Mouse (Mus musculus) CH12F3 (cell line): ENCODE data around the gene Gtf2ird1.
"Not testable (repeated sequence)": the region's sequence is repeated elsewhere in the genome, so short reads cannot be mapped to it uniquely, and the experiment has no call there.

Experiments
- in situ Hi-C: fragments of 300-500 bp; cut with MboI; formaldehyde crosslinking; loops from 2 replicates; pipeline ENCODE4 v1.14.3; 2020; ENCODE audit warnings: low sequenced_read_pairs

Gene Gtf2ird1

DNA sequence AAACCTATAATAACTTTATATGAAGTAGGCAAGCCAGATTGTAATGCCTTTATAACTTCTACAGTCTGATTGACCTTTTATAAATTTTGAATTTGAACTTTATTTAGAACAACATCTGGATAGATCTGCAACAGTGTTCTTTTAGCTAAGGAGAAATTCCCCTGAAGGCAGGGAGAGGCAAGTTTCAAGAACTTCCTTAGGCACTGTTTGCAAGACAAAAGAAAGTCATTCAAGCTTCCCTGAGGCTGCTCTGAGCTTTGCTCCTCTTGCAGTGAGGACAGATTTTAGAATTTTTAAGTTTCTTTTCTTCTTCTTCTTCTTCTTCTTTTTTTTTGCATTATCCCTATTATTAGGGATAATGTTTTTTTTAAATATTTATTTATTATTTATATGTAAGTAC lies 22.4 kb upstream of the Gtf2ird1 start:
- in situ Hi-C loops, result not testable (repeated sequence)

DNA sequence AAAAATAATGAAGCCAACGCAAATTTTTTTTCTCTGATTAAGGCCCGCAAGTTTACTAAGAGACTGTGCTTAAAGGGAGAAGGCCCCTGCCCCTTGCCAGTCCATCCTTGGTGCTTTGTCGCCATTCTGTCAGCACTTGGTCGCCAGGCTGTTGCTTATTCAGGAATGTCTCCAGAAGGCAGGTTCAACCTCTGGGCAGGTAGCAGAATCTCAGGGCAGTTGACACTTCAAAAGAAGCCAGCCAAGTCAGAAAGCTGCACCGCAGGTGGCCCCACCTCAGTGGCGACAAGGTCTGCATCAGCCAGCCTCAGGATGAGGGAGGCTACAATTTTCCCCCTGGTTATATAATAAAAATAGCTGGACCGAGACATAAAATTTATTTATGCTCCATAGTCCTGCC lies 19.2 kb upstream of the Gtf2ird1 start:
- in situ Hi-C loops, result not testable (repeated sequence)

DNA sequence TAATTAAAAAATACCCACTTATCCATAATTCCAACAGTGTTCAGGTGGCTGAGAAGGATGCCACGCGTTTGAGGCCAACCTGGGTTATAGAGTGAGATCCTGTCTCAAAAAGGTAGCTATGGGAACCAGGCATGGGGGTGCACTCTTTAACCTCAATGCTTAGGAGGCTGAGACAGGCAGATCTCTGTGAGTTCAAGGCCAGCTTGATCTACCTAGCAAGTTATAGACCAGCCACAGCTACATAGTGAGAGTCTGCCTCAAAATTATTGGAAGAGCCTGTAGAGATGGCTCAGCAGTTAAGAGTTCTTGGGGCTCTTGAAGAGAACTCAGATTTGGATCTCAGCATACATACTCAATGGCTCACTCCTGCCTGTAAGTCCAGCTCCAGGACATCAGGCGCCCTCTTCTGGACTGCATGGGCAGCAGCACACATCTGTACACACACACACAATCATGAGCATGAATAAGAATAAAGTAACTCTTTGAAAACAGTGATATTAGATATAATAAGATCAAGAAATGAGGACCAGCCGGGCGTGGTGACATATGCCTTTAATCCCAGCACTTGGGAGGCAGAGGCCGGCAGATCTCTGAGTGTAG lies 18.6 kb upstream of the Gtf2ird1 start:
- in situ Hi-C loops, result no loop called here

DNA sequence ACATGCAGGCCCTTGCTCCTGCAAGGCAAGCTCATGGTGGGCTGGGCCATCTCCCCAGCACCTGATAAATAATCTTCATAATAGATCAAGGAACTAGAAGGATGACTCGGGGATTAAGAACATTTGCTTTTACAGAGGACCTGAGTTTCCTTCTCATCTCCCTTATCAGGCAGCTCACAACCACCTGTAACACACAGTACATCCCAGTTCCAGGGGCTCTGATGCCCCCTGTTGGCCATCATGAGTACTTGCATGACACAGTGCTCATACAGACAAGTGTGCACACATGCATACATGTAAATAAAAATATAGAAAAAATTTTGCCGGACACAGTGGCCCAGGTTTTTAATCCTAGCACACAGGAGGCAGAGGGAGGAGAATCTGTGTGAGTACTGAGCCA lies 17.4 kb upstream of the Gtf2ird1 start:
- in situ Hi-C loops, result loop anchor here (5.0 kb wide), 1 partner anchor 87 kb away; no protein-coding TSS in a partner anchor

DNA sequence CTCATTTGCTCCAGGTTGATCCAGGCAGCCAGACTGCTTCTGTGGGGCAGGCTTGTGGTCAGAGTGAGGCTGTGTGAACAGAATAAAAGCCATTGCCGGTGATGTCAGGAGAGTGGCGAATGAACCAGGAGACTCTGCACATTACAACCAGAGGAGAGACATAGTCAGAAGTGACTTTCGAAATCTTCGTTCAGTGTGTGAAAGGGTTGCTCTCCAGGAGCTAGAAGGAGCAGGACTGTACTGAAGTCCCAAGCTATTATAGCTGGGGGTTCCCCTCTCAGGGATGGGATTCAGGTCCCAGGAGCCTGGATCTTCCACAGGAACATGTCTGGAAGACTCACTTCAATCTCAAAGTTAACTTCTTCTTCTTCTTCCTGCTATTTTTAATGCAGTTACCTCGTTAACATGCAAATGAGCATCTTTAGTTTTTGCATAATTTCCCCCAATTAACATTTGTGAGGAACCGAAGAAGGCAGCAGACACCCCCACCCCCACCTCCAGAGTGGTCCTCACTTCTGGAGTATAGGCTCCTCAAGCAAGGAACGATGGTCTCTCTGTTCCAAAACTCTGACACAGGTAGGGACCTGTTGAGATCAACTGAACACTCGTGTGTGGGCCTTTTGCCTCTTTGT lies 14.1 kb upstream of the Gtf2ird1 start:
- in situ Hi-C loops, result loop anchor here (5.0 kb wide), 1 partner anchor 83 kb away; no protein-coding TSS in a partner anchor

GRCm38 (mm10) chr5:134469559-134470150 lies 13.1 kb upstream of the Gtf2ird1 start:
- in situ Hi-C loops, result loop anchor here (5.0 kb wide), 1 partner anchor 82 kb away; no protein-coding TSS in a partner anchor

- in situ Hi-C loops, result no loop called here
These were observed 11.7 kb upstream of the Gtf2ird1 start for GRCm38 (mm10) chr5:134468158-134468765.

DNA sequence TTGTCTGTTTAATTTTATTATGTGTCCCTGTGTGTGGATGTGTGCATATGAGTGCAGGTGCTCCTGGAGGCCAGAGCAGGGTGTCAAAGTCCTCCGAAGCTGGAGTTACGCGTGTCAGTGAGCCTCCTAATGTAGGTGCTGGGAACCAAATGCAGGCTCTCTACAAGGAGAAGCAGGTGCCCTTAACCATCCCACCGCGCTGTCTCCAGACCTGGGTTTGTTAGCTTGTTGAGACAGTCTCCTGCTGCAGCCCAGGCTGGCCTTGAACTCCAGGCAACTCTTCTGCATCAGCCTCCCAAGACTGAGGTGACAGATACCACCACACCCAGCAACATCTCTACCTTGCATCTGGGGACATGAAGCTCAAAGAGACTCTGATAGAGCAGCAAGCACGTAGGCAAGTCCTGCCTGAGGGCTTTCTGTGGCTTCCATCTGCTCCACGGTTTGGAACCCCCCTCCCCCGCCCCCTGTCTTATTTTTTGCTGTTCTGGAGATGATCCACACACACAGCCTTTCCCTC lies 10.6 kb upstream of the Gtf2ird1 start:
- in situ Hi-C loops, result no loop called here

GRCm38 (mm10) chr5:134466296-134467029 lies 9.9 kb upstream of the Gtf2ird1 start:
- in situ Hi-C loops, result no loop called here

- in situ Hi-C loops, result no loop called here
These were observed 8.7 kb upstream of the Gtf2ird1 start for GRCm38 (mm10) chr5:134465197-134465596.

DNA sequence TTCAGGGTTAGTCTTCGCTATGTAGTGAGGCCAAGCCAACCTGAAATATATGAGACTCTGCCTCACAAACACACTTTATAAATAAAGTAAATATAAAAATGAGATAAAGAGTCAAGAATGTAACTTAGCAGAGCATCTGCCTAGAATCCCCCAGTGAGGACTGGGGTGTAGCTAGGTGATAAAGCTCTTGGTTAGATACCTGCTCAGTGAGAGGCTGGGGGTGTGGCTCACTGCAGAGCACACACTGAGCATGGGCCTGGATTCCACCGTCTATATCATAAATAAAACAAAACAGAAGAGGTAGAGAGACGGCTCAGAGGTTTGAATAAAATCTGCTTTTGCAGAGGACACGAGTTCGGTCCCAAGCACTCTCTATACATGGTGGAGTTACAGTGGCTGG lies 7.7 kb upstream of the Gtf2ird1 start:
- in situ Hi-C loops, result no loop called here

GRCm38 (mm10) chr5:134462731-134463130 lies 6.2 kb upstream of the Gtf2ird1 start:
- in situ Hi-C loops, result no loop called here

DNA sequence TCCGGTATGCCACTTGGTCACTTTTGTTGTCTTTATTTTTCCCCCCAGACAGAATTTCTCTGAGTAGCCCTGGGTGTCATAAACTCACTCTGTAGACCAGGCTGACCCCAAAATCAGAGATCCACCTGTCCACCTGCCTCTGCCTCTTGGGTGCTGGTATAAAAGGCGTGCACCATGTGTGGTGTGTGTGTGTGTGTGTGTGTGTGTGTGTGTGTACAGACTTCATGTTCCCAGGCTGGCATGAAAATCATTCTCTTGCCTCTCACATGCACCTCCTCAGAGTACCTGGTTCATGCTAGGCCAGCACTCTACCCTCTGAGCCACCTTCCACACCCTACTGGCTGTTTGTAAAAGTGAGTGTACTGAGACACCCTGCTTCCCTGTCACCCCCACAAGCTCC lies 5.8 kb upstream of the Gtf2ird1 start:
- in situ Hi-C loops, result no loop called here

- in situ Hi-C loops, result no loop called here
These were observed 4.0 kb upstream of the Gtf2ird1 start for GRCm38 (mm10) chr5:134460546-134460945.

DNA sequence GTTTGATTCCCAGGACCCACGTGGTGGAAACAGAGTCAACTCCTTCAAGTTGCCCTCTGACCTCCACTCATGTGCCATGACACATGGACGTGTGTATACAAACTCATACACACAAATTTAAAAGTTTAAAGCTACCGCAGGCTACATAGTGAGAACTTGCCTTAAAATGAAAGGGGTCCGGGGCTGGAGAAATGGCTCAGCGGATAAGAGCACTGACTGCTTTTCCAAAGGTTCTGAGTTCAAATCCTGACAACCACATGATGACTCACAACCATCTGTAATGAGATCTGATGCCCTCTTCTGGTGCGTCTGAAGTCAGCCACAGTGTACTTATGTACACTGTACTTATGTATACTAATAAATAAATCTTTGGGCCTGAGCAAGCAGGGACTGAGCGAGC lies 2.6 kb upstream of the Gtf2ird1 start:
- in situ Hi-C loops, result no loop called here

DNA sequence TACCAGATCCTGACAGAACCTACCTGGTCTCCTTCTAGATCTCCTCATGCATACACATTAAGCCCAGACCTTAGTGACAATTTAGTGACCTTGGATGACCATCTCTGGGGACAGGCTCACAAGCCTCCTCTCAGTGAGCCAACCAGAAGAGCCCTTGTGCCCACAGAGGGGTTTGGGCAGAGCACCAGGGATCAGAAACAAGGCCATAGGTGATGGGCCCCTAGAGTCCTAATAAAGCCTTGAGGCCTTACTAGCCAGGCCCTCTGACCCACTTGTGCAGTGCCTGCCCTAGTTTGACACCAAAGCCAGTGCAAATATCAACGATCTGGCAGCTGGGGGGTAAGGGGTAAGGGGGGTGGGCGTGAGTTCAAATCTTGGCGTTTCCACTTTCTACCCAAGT lies 1.9 kb upstream of the Gtf2ird1 start:
- in situ Hi-C loops, result no loop called here

- in situ Hi-C loops, result no loop called here
These were observed 855 bp upstream of the Gtf2ird1 start for GRCm38 (mm10) chr5:134457371-134457770.

GRCm38 (mm10) chr5:134455914-134456423 lies 547 bp downstream of the Gtf2ird1 start:
- in situ Hi-C loops, result no loop called here

DNA sequence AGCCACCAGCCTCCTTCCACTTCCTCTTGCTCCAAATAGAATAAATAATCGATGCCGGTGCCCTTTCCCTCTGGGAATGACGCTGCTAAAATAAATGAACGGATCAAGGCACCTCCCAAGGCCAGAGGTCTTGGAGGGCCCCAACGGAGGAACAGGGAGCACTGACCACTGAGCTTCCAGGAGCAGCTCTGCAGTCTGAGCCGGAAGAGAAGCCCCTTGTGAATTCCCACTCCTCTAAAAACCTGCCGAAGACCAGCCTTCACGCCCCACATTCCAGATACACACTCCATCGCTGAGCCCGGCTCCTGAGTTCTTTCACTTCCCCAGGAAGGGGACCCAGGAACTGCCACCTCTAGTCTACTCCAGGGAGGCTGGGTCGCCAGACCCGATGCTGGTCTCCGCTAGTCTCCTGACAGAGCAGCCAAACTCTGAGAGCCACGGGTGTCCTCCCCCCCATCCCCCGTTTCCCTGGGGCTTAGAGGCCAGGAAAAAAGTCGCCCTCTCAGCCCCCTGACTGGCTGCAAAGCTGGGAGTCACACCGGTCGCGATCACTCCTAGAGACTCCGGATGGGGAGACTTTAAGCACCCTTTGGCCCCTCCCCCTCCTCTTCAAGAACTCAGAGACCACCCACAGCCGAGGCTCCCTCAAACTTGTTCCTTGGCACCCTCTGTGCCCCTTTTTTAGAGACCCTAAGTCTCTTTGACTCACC lies 1.2 kb downstream of the Gtf2ird1 start:
- in situ Hi-C loops, result no loop called here

- in situ Hi-C loops, result no loop called here
These were observed 2.1 kb downstream of the Gtf2ird1 start for GRCm38 (mm10) chr5:134454421-134454820.
